Mouse (Mus musculus) myocyte (in vitro differentiated cells): ENCODE measurements at regions not wholly inside any gene's neighbourhood (a gene's known extent, or its start where the extent isn't known, plus 50 kb on each side); places are given as distances from the start of the nearest gene placed in this dataset.

Experiments used
- MAX ChIP-seq: IDR thresholded peaks from one replicate; pipeline ENCODE4 v1.6.1; 2011; ENCODE audit warnings: low read depth, mild to moderate bottlenecking, control low read depth
- POLR2A ChIP-seq: IDR thresholded peaks from one replicate; pipeline ENCODE4 v1.6.1; 2011; ENCODE audit warnings: low read depth, mild to moderate bottlenecking, control low read depth, moderate library complexity; ENCODE audit not compliant: insufficient read length
- TCF3 ChIP-seq: IDR thresholded peaks from one replicate; pipeline ENCODE4 v1.6.1; 2011; ENCODE audit warnings: low read depth, control low read depth; ENCODE audit not compliant: insufficient read length

- TF ChIP-seq POLR2A (no peak), MAX (no peak), TCF3 (no peak)
Measured at GRCm38 (mm10) chr15:43803342-43803741, 3669.2 kb downstream of the 9330182O14Rik start.
